Mouse (Mus musculus) embryonic facial prominence, embryonic 14.5 days (tissue): ENCODE measurements around the gene AW549877. TPM values are rescaled to one million over a fixed set of nuclear protein-coding genes. Genes with fewer than 3 reads are reported as not detected.

Experiments used
- ATAC-seq: fragments of 200-750 bp; cut with Nextera tagmentation; 2 replicates; pipeline ENCODE4 v1.8.0; 2017; ENCODE audit warnings: low read depth, moderate number of reproducible peaks, moderate TSS enrichment
- DNase-seq: peaks from one replicate; pipeline ENCODE4 v3.0.0-alpha.2; 2015; ENCODE audit warnings: low spot score
- H3K27ac ChIP-seq: fragments of 300-500 bp; sonication (generic); replicated peaks from 2 replicates; pipeline ENCODE4 v1.5.1; 2014; ENCODE audit warnings: low read depth, mild to moderate bottlenecking, low read length, moderate library complexity
- H3K27me3 ChIP-seq: fragments of 300-500 bp; sonication (generic); replicated peaks from 2 replicates; pipeline ENCODE4 v1.6.1; 2014; ENCODE audit warnings: low read length; ENCODE audit not compliant: control insufficient read depth, insufficient read depth
- H3K36me3 ChIP-seq: fragments of 300-500 bp; sonication (generic); 2 replicates; pipeline ENCODE4 v1.6.1; 2014; ENCODE audit warnings: low read length, mixed read lengths; ENCODE audit not compliant: control insufficient read depth, insufficient read depth
- H3K4me1 ChIP-seq: fragments of 300-500 bp; sonication (generic); 2 replicates; pipeline ENCODE4 v1.6.1; 2014; ENCODE audit warnings: antibody characterized with exemption, low read length; ENCODE audit not compliant: control insufficient read depth, insufficient read depth
- H3K4me2 ChIP-seq: fragments of 300-500 bp; sonication (generic); 2 replicates; pipeline ENCODE4 v1.6.1; 2014; ENCODE audit warnings: low read depth, mild to moderate bottlenecking, low read length, moderate library complexity, mixed read lengths
- H3K4me3 ChIP-seq: fragments of 300-500 bp; sonication (generic); 2 replicates; pipeline ENCODE4 v1.5.1; 2014; ENCODE audit warnings: low read depth, mild to moderate bottlenecking, low read length
- H3K9ac ChIP-seq: fragments of 300-500 bp; sonication (generic); 2 replicates; pipeline ENCODE4 v1.6.1; 2014; ENCODE audit warnings: low read depth, mild to moderate bottlenecking, low read length, moderate library complexity, mixed read lengths
- H3K9me3 ChIP-seq: fragments of 300-500 bp; sonication (generic); 2 replicates; pipeline ENCODE4 v1.6.1; 2016; ENCODE audit warnings: low read length; ENCODE audit not compliant: control insufficient read depth
- WGBS: fragments of 180-500 bp; shearing (Covaris S2); extraction: QIAGEN DNeasy Blood & Tissue Kit; methylation state at CpG from one replicate; pipeline ENCODE4 v1.1.7; 2014; 5-methylcytosine and 5-hydroxymethylcytosine counted together
- polyA plus RNA-seq: library from polyadenylated mRNA; unstranded; fragments of >200 nt; fragmentation: Nextera tagmentation; extraction: Ambion mirVana; gene quantifications from 2 replicates; pipeline ENCODE4 v1.2.1, GENCODE M21; 2014

AW549877 gene
- polyA plus RNA-seq, 1 experiment from 2014 or later: 41.8 TPM

- Histone ChIP-seq H3K27me3 (no peaks in the 10 kb centered on the region), H3K4me3 (peak overlapping the region; percentile 87), H3K4me1 (peaks cover 6% of the 10 kb centered on the region), H3K9ac (peak overlapping the region; percentile 65), H3K36me3 (peaks cover 7% of the 10 kb centered on the region; the same call in 1 of the 2 replicates), H3K4me2 (peak overlapping the region; percentile 65), H3K27ac (peak overlapping the region; percentile 74), H3K9me3 (no peaks in the 10 kb centered on the region)
- no peak; the same call in 1 of the 2 replicates for ATAC-seq
- 18% methylated on average over 14 of the region's 14 CpGs for WGBS
- no peak for DNase-seq
Observed at GRCm38 (mm10) chr15:3996267-3997010, 895 bp upstream of the AW549877 start.

DNA sequence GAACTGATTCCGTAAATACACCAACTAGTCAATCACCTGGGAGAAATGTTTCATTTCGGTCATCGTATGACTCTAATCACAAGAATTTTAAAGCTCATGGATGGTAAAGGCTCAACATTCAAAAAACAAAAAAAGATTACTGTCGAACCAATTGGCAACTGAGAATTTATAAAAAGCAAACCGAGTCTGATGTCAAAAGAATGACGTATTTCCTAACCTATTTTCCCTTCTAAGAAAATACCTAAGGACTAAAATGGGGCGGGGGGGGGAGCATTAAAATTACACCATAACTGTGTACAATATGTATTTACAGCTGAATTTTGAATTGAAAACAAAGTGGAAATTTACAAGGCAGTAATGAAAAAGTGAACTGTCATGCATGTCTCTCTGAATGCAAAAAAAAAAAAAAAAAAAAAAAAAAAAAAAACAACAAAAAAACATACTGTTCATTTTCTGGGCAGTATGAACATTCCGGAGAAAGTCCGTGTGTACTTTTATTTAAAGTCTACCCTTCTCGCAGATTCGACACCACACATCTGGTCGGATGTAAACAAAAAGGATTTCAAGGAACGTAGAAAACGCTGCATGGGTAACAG, 594 bp downstream of the AW549877 start:
- H3K4me3 ChIP-seq: peak overlapping the region; percentile 87
- no peaks in the 10 kb centered on the region for H3K9me3 ChIP-seq
- no peaks in the 10 kb centered on the region for H3K27me3 ChIP-seq
- H3K4me2 ChIP-seq: peak overlapping the region; percentile 57
- WGBS: 20% methylated on average over 14 of the region's 14 CpGs
- no peak for ATAC-seq
- H3K36me3 ChIP-seq: peaks cover 22% of the 10 kb centered on the region; the same call in 1 of the 2 replicates
- peak overlapping the region; percentile 94 for H3K27ac ChIP-seq
- H3K4me1 ChIP-seq: peaks cover 6% of the 10 kb centered on the region
- peak overlapping the region; percentile 89 for H3K9ac ChIP-seq
- no peak for DNase-seq

- peaks cover 78% of the 10 kb centered on the region for H3K36me3 ChIP-seq
- no peak for DNase-seq
- H3K27ac ChIP-seq: no peak overlapping the region
- H3K4me2 ChIP-seq: no peak overlapping the region
- no peaks in the 10 kb centered on the region for H3K4me1 ChIP-seq
- no peaks in the 10 kb centered on the region for H3K27me3 ChIP-seq
- WGBS: 53% methylated on average over 2 of the region's 2 CpGs
- 0 out of 2 replicates have a peak, but pooled peaks cover 3% of the 10 kb centered on the region for H3K9me3 ChIP-seq
- no peak overlapping the region for H3K9ac ChIP-seq
- no peak overlapping the region for H3K4me3 ChIP-seq
- ATAC-seq: no peak
Observed at GRCm38 (mm10) chr15:3987981-3988380, 7.6 kb downstream of the AW549877 start.

DNA sequence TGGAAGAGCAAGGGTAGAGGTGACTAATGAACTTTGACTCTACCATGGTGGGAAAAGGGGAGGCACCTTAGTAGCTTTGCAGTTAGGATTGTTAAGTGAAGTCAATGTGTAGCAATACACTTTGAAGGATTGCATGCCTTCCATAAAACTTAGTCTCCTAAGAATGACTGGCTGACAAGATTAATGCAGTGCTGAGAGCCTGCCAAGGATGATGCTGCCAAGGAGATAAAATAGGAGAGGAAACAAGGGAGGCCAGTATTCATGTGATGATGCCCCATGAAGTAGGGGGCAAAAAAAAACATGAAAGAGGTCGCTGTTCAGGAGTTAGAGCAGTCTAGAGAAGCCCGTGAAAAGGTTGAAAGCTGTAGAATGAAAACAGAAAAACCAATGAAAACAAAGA, 10.7 kb downstream of the AW549877 start:
- no peak overlapping the region for H3K4me2 ChIP-seq

DNA sequence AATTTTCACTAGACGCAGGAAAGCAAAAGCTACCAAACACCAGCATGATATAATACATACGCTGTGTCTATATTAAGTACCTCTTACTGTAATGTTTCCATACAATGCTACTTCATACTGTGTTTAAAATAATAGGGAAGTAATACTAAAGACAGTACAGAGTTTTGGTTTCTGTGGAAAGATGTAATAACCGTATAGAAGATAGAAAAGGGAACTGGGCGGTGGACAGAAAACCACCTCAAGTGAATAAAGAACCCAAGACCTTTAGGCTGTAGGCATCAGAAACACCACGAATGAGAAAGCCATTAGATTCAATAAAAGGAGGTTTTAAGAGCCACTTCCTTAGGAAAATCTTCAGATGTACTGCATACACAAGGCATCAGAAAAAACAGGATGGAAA, 12.8 kb downstream of the AW549877 start:
- no peaks in the 10 kb centered on the region for H3K9me3 ChIP-seq
- H3K4me2 ChIP-seq: no peak overlapping the region
- no peaks in the 10 kb centered on the region for H3K4me1 ChIP-seq
- H3K27ac ChIP-seq: no peak overlapping the region
- H3K4me3 ChIP-seq: no peak overlapping the region
- peaks cover 54% of the 10 kb centered on the region for H3K36me3 ChIP-seq
- 93% methylated on average over 5 of the region's 5 CpGs for WGBS
- ATAC-seq (no peak), DNase-seq (no peak)
- H3K27me3 ChIP-seq: no peaks in the 10 kb centered on the region
- no peak overlapping the region for H3K9ac ChIP-seq

More for the DNA sequence above, 10.7 kb downstream of the AW549877 start:
- WGBS: 92% methylated on average over 2 of the region's 2 CpGs
- DNase-seq (no peak), ATAC-seq (no peak)
- Histone ChIP-seq H3K36me3 (peaks cover 72% of the 10 kb centered on the region), H3K27ac (no peak overlapping the region), H3K4me3 (no peak overlapping the region), H3K9ac (no peak overlapping the region), H3K4me1 (no peaks in the 10 kb centered on the region), H3K9me3 (0 out of 2 replicates have a peak, but pooled peaks cover 3% of the 10 kb centered on the region), H3K27me3 (no peaks in the 10 kb centered on the region)

DNA sequence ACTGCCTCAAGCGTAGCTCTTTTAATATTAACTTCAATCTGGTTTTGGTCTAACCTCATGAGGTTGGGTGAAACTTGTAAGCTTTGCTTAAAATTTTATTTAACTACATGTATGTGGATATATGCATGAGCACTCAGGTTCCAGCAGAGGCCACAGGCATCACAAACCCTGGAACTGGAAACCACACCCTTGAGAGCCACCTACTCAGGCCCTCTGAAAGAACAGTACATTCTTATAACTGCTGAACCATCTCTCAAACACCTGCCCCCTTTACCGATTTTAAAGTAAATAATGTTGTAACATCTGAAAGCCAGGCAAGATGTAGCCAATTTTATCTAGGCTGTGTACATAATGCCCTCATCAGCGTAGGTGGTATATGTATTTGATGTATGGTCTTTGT, 15.7 kb downstream of the AW549877 start:
- H3K4me2 ChIP-seq: peak overlapping the region; percentile 69
- peak overlapping the region; percentile 94 for H3K9ac ChIP-seq
- 79% methylated on average over 3 of the region's 3 CpGs for WGBS
- peaks cover 34% of the 10 kb centered on the region for H3K36me3 ChIP-seq
- no peaks in the 10 kb centered on the region for H3K27me3 ChIP-seq
- H3K9me3 ChIP-seq: no peaks in the 10 kb centered on the region
- peak overlapping the region; percentile 98 for H3K27ac ChIP-seq
- ATAC-seq (no peak), DNase-seq (no peak)
- no peaks in the 10 kb centered on the region for H3K4me1 ChIP-seq
- peak overlapping the region; percentile 74 for H3K4me3 ChIP-seq

DNA sequence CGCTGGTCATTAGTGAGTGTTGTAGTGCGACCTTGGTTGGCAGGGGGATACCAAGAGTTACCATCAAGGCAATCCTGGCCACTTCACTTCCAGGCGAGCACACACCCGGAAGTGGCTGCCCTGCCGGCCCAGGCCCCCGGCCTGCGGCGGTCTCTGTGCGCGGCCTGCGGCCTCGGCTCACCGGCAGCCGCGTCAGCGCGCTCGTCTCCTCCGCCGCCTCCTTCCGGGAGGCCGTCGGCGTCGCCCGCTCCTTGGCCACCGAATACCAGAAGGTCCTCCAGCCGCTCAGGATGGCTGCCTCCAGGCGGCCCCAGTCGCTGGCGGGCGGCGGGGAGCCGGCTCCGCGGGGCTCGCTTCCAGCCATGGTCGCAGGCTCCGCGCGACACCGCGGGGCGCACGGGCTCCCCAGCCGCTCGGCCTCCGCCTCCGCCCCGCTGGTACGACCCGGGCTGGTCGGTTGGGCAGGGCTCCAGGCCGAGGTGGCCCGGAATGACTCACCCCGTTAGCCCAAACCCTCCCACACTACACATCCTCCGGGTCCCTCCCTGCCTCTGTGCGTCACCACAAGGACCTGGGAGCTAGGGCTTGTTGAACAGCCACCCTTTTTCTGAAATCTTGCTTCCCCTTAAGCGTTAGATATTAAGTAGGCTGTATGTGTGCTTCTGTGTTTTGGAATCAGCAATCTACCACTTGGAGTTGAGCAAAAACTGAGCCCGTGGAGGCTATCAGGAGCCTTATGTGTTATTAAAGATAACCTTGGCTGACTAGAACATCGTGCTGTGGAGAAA, 16.3 kb downstream of the AW549877 start, which contains the start of gene Fbxo4:
Gene Fbxo4, minus strand, starts transcription at position 513 of the 788 bp plus-strand sequence.
- no peaks in the 10 kb centered on the region for H3K4me1 ChIP-seq
- H3K27me3 ChIP-seq: no peaks in the 10 kb centered on the region
- H3K4me2 ChIP-seq: peak within 1 kb of the TSS; percentile 69
- H3K36me3 ChIP-seq: peaks cover 30% of the 10 kb centered on the region
- ATAC-seq (peak; percentile 96), DNase-seq (peak; percentile 77)
- H3K27ac ChIP-seq: peak within 1 kb of the TSS; percentile 98
- H3K4me3 ChIP-seq: peak within 1 kb of the TSS; percentile 74
- H3K9me3 ChIP-seq: no peaks in the 10 kb centered on the region
- WGBS: 3% methylated on average over 37 of the region's 61 CpGs
- peak within 1 kb of the TSS; percentile 94 for H3K9ac ChIP-seq

GRCm38 (mm10) chr15:3978279-3978678, 17.3 kb downstream of the AW549877 start:
- Histone ChIP-seq H3K4me3 (no peak overlapping the region), H3K27me3 (no peaks in the 10 kb centered on the region), H3K9me3 (no peaks in the 10 kb centered on the region), H3K9ac (no peak overlapping the region), H3K36me3 (peaks cover 23% of the 10 kb centered on the region), H3K4me1 (no peaks in the 10 kb centered on the region), H3K4me2 (no peak overlapping the region; the same call in 1 of the 2 replicates), H3K27ac (no peak overlapping the region)
- WGBS: 85% methylated on average over 2 of the region's 2 CpGs
- DNase-seq (no peak), ATAC-seq (no peak)
